Mouse (Mus musculus): ENCODE results near the gene Zfp87. TPM values are rescaled to one million over a fixed set of nuclear protein-coding genes. Genes with fewer than 3 reads are reported as not detected.

Zfp87 gene
- total RNA-seq (2014; rRNA removed) = 14.9 and 16.6 TPM in 2 replicates
- 7.1 and 12.3 TPM in 2 replicates for polyA plus RNA-seq (2012; rRNA removed)

GRCm38 (mm10) chr13:67525753-67526410 is at the start of gene Zfp87, which contains the start of gene Gm26965:
Gene Zfp87 (minus strand): TSS chr13:67526177.
Gene Gm26965 (minus strand): TSS chr13:67526151.
- H3K27ac ChIP-seq (replicated peaks; ENCODE audit: insufficient read depth, low read depth, low read length) = peak within 1 kb of the TSS; percentile 14
- H3K4me1 ChIP-seq (ENCODE audit: control insufficient read depth, insufficient read depth, low read length) = peaks cover 3% of the 10 kb centered on the region
- H3K27me3 ChIP-seq (ENCODE audit: control insufficient read depth, insufficient read depth, low read length) = no peaks in the 10 kb centered on the region
- peak within 1 kb of the TSS; percentile 87 for H3K9ac ChIP-seq (ENCODE audit: low read depth, low read length)
- WGBS = under 1% methylated on average over 27 of the region's 27 CpGs
- peak within 1 kb of the TSS; percentile 91 for H3K4me3 ChIP-seq (ENCODE audit: insufficient read depth, low read depth, low read length)
- H3K36me3 ChIP-seq (ENCODE audit: control insufficient read depth, insufficient read depth, low read length) = peaks cover 2% of the 10 kb centered on the region; the same call in 1 of the 2 replicates
- peak; percentile 42; the same call in 1 of the 2 replicates for TF ChIP-seq POLR2A (IDR thresholded peaks at IDR 0.05; ENCODE audit: extremely low read depth, insufficient read depth, low read length)
- TF ChIP-seq CTCF (IDR thresholded peaks at IDR 0.05; ENCODE audit: low read depth, low read length) = no peak
- peak; percentile 93 for DNase-seq (ENCODE audit: extremely low read depth, low read depth, low spot score)
- H3K79me2 ChIP-seq (ENCODE audit: control insufficient read depth, insufficient read depth, low read length) = peaks cover 15% of the 10 kb centered on the region; the same call in 1 of the 2 replicates

- H3K79me2 ChIP-seq (ENCODE audit: control insufficient read depth, insufficient read depth, low read length) = no peaks in the 10 kb centered on the region
- TF ChIP-seq POLR2A (IDR thresholded peaks at IDR 0.05; ENCODE audit: extremely low read depth, insufficient read depth, low read length) = no peak
- TF ChIP-seq CTCF (IDR thresholded peaks at IDR 0.05; ENCODE audit: low read depth, low read length) = no peak
- no peaks in the 10 kb centered on the region for H3K4me1 ChIP-seq (ENCODE audit: control insufficient read depth, insufficient read depth, low read length)
- H3K27ac ChIP-seq (replicated peaks; ENCODE audit: insufficient read depth, low read depth, low read length) = no peak overlapping the region
- 73% methylated on average over 5 of the region's 5 CpGs for WGBS
- DNase-seq (ENCODE audit: extremely low read depth, low read depth, low spot score) = no peak
- H3K36me3 ChIP-seq (ENCODE audit: control insufficient read depth, insufficient read depth, low read length) = no peaks in the 10 kb centered on the region
- no peak overlapping the region for H3K9ac ChIP-seq (ENCODE audit: low read depth, low read length)
- H3K4me3 ChIP-seq (ENCODE audit: insufficient read depth, low read depth, low read length) = no peak overlapping the region
- no peaks in the 10 kb centered on the region for H3K27me3 ChIP-seq (ENCODE audit: control insufficient read depth, insufficient read depth, low read length)
Measured at GRCm38 (mm10) chr13:67572591-67573189, 46.7 kb upstream of the Zfp87 start.

GRCm38 (mm10) chr13:67553730-67554129 is 27.8 kb upstream of the Zfp87 start, which contains the start of gene Zfp748:
Gene Zfp748 (minus strand): TSS chr13:67553830.
- H3K27ac ChIP-seq (replicated peaks; ENCODE audit: insufficient read depth, low read depth, low read length) = peak within 1 kb of the TSS; percentile 64
- whole genome bisulfite sequencing = 84% methylated on average over 4 of the region's 4 CpGs
- no peak for DNase-seq (ENCODE audit: extremely low read depth, low read depth, low spot score)
- H3K79me2 ChIP-seq (ENCODE audit: control insufficient read depth, insufficient read depth, low read length) = peaks cover 8% of the 10 kb centered on the region; the same call in 1 of the 2 replicates
- H3K4me1 ChIP-seq (ENCODE audit: control insufficient read depth, insufficient read depth, low read length) = peaks cover 3% of the 10 kb centered on the region
- H3K9ac ChIP-seq (ENCODE audit: low read depth, low read length) = peak within 1 kb of the TSS; percentile 91
- H3K4me3 ChIP-seq (ENCODE audit: insufficient read depth, low read depth, low read length) = peak within 1 kb of the TSS; percentile 85
- no peaks in the 10 kb centered on the region for H3K27me3 ChIP-seq (ENCODE audit: control insufficient read depth, insufficient read depth, low read length)
- no peaks in the 10 kb centered on the region; the same call in 1 of the 2 replicates for H3K36me3 ChIP-seq (ENCODE audit: control insufficient read depth, insufficient read depth, low read length)
- TF ChIP-seq CTCF (IDR thresholded peaks at IDR 0.05; ENCODE audit: low read depth, low read length) = no peak
- no peak for TF ChIP-seq POLR2A (IDR thresholded peaks at IDR 0.05; ENCODE audit: extremely low read depth, insufficient read depth, low read length)

- DNase-seq (ENCODE audit: extremely low read depth, low read depth, low spot score) = peak; percentile 94
- peaks cover 3% of the 10 kb centered on the region for H3K4me1 ChIP-seq (ENCODE audit: control insufficient read depth, insufficient read depth, low read length)
- H3K36me3 ChIP-seq (ENCODE audit: control insufficient read depth, insufficient read depth, low read length) = no peaks in the 10 kb centered on the region; the same call in 1 of the 2 replicates
- TF ChIP-seq POLR2A (IDR thresholded peaks at IDR 0.05; ENCODE audit: extremely low read depth, insufficient read depth, low read length) (no peak), CTCF (IDR thresholded peaks at IDR 0.05; ENCODE audit: low read depth, low read length) (no peak)
- peak overlapping the region; percentile 64 for H3K27ac ChIP-seq (replicated peaks; ENCODE audit: insufficient read depth, low read depth, low read length)
- H3K9ac ChIP-seq (ENCODE audit: low read depth, low read length) = peak overlapping the region; percentile 91
- peaks cover 8% of the 10 kb centered on the region; the same call in 1 of the 2 replicates for H3K79me2 ChIP-seq (ENCODE audit: control insufficient read depth, insufficient read depth, low read length)
- peak overlapping the region; percentile 85 for H3K4me3 ChIP-seq (ENCODE audit: insufficient read depth, low read depth, low read length)
- no peaks in the 10 kb centered on the region for H3K27me3 ChIP-seq (ENCODE audit: control insufficient read depth, insufficient read depth, low read length)
- under 1% methylated on average over 44 of the region's 44 CpGs for WGBS
Measured at GRCm38 (mm10) chr13:67552505-67553346, 26.7 kb upstream of the Zfp87 start.

- DNase-seq (ENCODE audit: extremely low read depth, low read depth, low spot score) = no peak
- WGBS = 100% methylated on average over 1 of the region's 1 CpGs
- Histone ChIP-seq H3K79me2 (ENCODE audit: control insufficient read depth, insufficient read depth, low read length) (peaks cover 5% of the 10 kb centered on the region; the same call in 1 of the 2 replicates), H3K27ac (replicated peaks; ENCODE audit: insufficient read depth, low read depth, low read length) (no peak overlapping the region), H3K36me3 (ENCODE audit: control insufficient read depth, insufficient read depth, low read length) (peaks cover 38% of the 10 kb centered on the region), H3K4me3 (ENCODE audit: insufficient read depth, low read depth, low read length) (no peak overlapping the region), H3K9ac (ENCODE audit: low read depth, low read length) (no peak overlapping the region), H3K4me1 (ENCODE audit: control insufficient read depth, insufficient read depth, low read length) (no peaks in the 10 kb centered on the region), H3K27me3 (ENCODE audit: control insufficient read depth, insufficient read depth, low read length) (no peaks in the 10 kb centered on the region)
- no peak for TF ChIP-seq CTCF (IDR thresholded peaks at IDR 0.05; ENCODE audit: low read depth, low read length)
- no peak for TF ChIP-seq POLR2A (IDR thresholded peaks at IDR 0.05; ENCODE audit: extremely low read depth, insufficient read depth, low read length)
Measured at GRCm38 (mm10) chr13:67545941-67546340, 20.0 kb upstream of the Zfp87 start.
